Mouse (Mus musculus): ENCODE data around the gene Jazf1.

DNA sequence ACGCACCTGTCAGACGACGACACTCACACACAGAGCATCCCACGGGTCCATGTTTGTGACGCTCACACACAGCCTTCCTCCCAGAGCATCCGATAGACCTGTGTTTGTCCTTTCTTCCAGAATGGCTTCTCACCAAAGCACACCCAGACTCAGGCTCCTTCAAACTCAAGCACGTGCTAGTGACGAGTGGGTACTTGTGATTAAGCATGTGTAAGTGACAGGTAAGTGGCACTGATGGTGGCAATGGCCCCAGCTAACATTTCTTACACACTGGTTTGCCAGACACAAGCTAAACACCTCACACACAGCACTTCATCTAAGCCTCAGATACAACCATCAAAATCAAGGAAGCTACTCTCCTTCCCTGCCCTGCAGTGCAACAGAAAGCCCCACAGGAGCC, 77.6 kb downstream of the Jazf1 start:
- TF ChIP-seq TCF12 (IDR thresholded peaks at IDR 0.05; ENCODE audit: low read depth, low read length) = no peak
- no peak for TF ChIP-seq ELF1 (IDR thresholded peaks at IDR 0.05; ENCODE audit: low read depth, low read length)
